Mouse (Mus musculus) CD8-positive naive resting alpha-beta T cell, adult 57 days (primary cell): ENCODE results near the gene Il25. TPM values are rescaled to one million over a fixed set of nuclear protein-coding genes. Genes with fewer than 3 reads are reported as not detected.

Experiments used
- total RNA-seq: library from RNA; stranded (reverse); gene quantifications from one replicate; pipeline ENCODE4 v1.2.4, GENCODE M21; 2023

Il25 gene
- total RNA-seq: not detected

GRCm38 (mm10) chr14:54932645-54933150 is at the start of gene Il25:
TSS of gene Il25 (plus strand) at chr14:54932695.

GRCm38 (mm10) chr14:54883154-54884021 is 49.1 kb upstream of the Il25 start, which contains the start of the genes Bcl2l2 and Gm20521:
TSS of gene Bcl2l2 (plus strand) at chr14:54883377.
TSS of gene Gm20521 (plus strand) at chr14:54883441.

GRCm38 (mm10) chr14:54892200-54892599 is 40.3 kb upstream of the Il25 start, which contains the start of gene Pabpn1:
TSS of gene Pabpn1 (plus strand) at chr14:54892500.

GRCm38 (mm10) chr14:54912886-54913285 is 19.6 kb upstream of the Il25 start, which contains the start of gene Slc22a17:
TSS of gene Slc22a17 (minus strand) at chr14:54913132.

GRCm38 (mm10) chr14:54925349-54926342 is 6.8 kb upstream of the Il25 start, which contains the start of gene Efs:
TSS of gene Efs (minus strand) at chr14:54926126.

GRCm38 (mm10) chr14:54935904-54936830 is 3.7 kb downstream of the Il25 start, which contains the start of gene Cmtm5:
TSS of gene Cmtm5 (plus strand) at chr14:54936261.

GRCm38 (mm10) chr14:54966320-54966977 is 34.0 kb downstream of the Il25 start, which contains the start of gene Myh6:
TSS of gene Myh6 (minus strand) at chr14:54966927.

GRCm38 (mm10) chr14:54976633-54977032 is 44.1 kb downstream of the Il25 start, which contains the start of gene Gm17428:
TSS of gene Gm17428 (plus strand) at chr14:54976933.

Other genes with a start within 250 kb of the Il25 start
- gene 1700123O20Rik, start 246.5 kb upstream of the Il25 start, total RNA-seq: 29.9 TPM
- gene Acin1, start 245.8 kb upstream of the Il25 start, total RNA-seq: 537 TPM
- not detected for gene Gm29776, start 233.9 kb upstream of the Il25 start, total RNA-seq
- gene Cebpe, start 220.5 kb upstream of the Il25 start, total RNA-seq: 0.55 TPM
- gene Slc7a8, start 150.7 kb upstream of the Il25 start, total RNA-seq: 0.43 TPM
- gene Rnf212b, start 118.6 kb upstream of the Il25 start, total RNA-seq: not detected
- gene Homez, start 61.7 kb upstream of the Il25 start, total RNA-seq: 6.8 TPM
- 12.5 TPM for gene Ppp1r3e, start 55.1 kb upstream of the Il25 start, total RNA-seq
- gene Bcl2l2, start 49.3 kb upstream of the Il25 start, total RNA-seq: 3.6 TPM
- 0.83 TPM for gene Gm20521, start 49.3 kb upstream of the Il25 start, total RNA-seq
- gene Pabpn1, start 40.2 kb upstream of the Il25 start, total RNA-seq: 231 TPM
- 2.8 TPM for gene Slc22a17, start 19.6 kb upstream of the Il25 start, total RNA-seq
- gene Efs, start 6.6 kb upstream of the Il25 start, total RNA-seq: not detected
- not detected for gene Cmtm5, start 3.6 kb downstream of the Il25 start, total RNA-seq
- gene Myh6, start 34.2 kb downstream of the Il25 start, total RNA-seq: not detected
- gene Gm17428, start 44.2 kb downstream of the Il25 start, total RNA-seq: not detected
- gene Myh7, start 61.9 kb downstream of the Il25 start, total RNA-seq: not detected
- 87.3 TPM for gene Ngdn, start 82.8 kb downstream of the Il25 start, total RNA-seq
- gene Zfhx2, start 159.6 kb downstream of the Il25 start, total RNA-seq: 14.9 TPM
- gene Thtpa, start 162.1 kb downstream of the Il25 start, total RNA-seq: 6.1 TPM
- 131 TPM for gene Ap1g2, start 173.9 kb downstream of the Il25 start, total RNA-seq
- gene Jph4, start 184.2 kb downstream of the Il25 start, total RNA-seq: not detected